Mouse (Mus musculus): ENCODE measurements around the gene Ttll3. TPM values are rescaled to one million over a fixed set of nuclear protein-coding genes. Genes with fewer than 3 reads are reported as not detected.

The Ttll3 gene
- polyA plus RNA-seq, 1 experiment from 2014 or later = 10.3 TPM

- ATAC-seq (ENCODE audit: low FRiP score) = no peak
- 94% methylated on average over 16 of the region's 16 CpGs for WGBS
- no peak overlapping the region for H3K4me2 ChIP-seq
Measured at GRCm38 (mm10) chr6:113428006-113428405, 38.9 kb downstream of the Ttll3 start.

GRCm38 (mm10) chr6:113429965-113430364, 40.9 kb downstream of the Ttll3 start:
- Histone ChIP-seq H3K9ac (replicated peaks) (no peak overlapping the region), H3K4me1 (no peaks in the 10 kb centered on the region), H3K27ac (replicated peaks) (no peak overlapping the region), H3K4me2 (no peak overlapping the region), H3K4me3 (replicated peaks) (no peak overlapping the region), H3K9me3 (replicated peaks) (no peaks in the 10 kb centered on the region), H3K27me3 (replicated peaks) (no peaks in the 10 kb centered on the region), H3K36me3 (no peaks in the 10 kb centered on the region)
- ATAC-seq (ENCODE audit: low FRiP score) = no peak
- 72% methylated on average over 3 of the region's 3 CpGs for WGBS

More at GRCm38 (mm10) chr6:113428006-113428405, 38.9 kb downstream of the Ttll3 start:
- no peaks in the 10 kb centered on the region for H3K36me3 ChIP-seq
- no peak overlapping the region for H3K27ac ChIP-seq (replicated peaks)
- no peaks in the 10 kb centered on the region for H3K9me3 ChIP-seq (replicated peaks)
- no peak overlapping the region for H3K4me3 ChIP-seq (replicated peaks)
- H3K4me1 ChIP-seq = no peaks in the 10 kb centered on the region
- no peak overlapping the region for H3K9ac ChIP-seq (replicated peaks)
- H3K27me3 ChIP-seq (replicated peaks) = 0 out of 2 replicates have a peak, but pooled peaks cover 2% of the 10 kb centered on the region

- H3K9ac ChIP-seq (replicated peaks) = no peak overlapping the region
- no peak for ATAC-seq (ENCODE audit: low FRiP score)
- no peaks in the 10 kb centered on the region for H3K9me3 ChIP-seq (replicated peaks)
- WGBS = 62% methylated on average over 3 of the region's 3 CpGs
- H3K27ac ChIP-seq (replicated peaks) = no peak overlapping the region
- no peaks in the 10 kb centered on the region for H3K4me1 ChIP-seq
- H3K36me3 ChIP-seq = no peaks in the 10 kb centered on the region
- no peaks in the 10 kb centered on the region for H3K27me3 ChIP-seq (replicated peaks)
- no peak overlapping the region for H3K4me3 ChIP-seq (replicated peaks)
- no peak overlapping the region for H3K4me2 ChIP-seq
Measured at GRCm38 (mm10) chr6:113430846-113431245, 41.8 kb downstream of the Ttll3 start.

GRCm38 (mm10) chr6:113431801-113432200, 42.7 kb downstream of the Ttll3 start:
- Histone ChIP-seq H3K4me2 (no peak overlapping the region), H3K4me3 (replicated peaks) (no peak overlapping the region), H3K9me3 (replicated peaks) (no peaks in the 10 kb centered on the region), H3K36me3 (no peaks in the 10 kb centered on the region), H3K9ac (replicated peaks) (no peak overlapping the region), H3K4me1 (no peaks in the 10 kb centered on the region), H3K27me3 (replicated peaks) (no peaks in the 10 kb centered on the region), H3K27ac (replicated peaks) (no peak overlapping the region)
- no peak for ATAC-seq (ENCODE audit: low FRiP score)
- WGBS = 66% methylated on average over 3 of the region's 3 CpGs

- Histone ChIP-seq H3K36me3 (no peaks in the 10 kb centered on the region), H3K27me3 (replicated peaks) (no peaks in the 10 kb centered on the region), H3K9ac (replicated peaks) (no peak overlapping the region), H3K4me3 (replicated peaks) (no peak overlapping the region), H3K4me2 (no peak overlapping the region), H3K9me3 (replicated peaks) (no peaks in the 10 kb centered on the region), H3K27ac (replicated peaks) (no peak overlapping the region), H3K4me1 (no peaks in the 10 kb centered on the region)
- 80% methylated on average over 3 of the region's 3 CpGs for WGBS
- ATAC-seq (ENCODE audit: low FRiP score) = no peak
Measured at GRCm38 (mm10) chr6:113433661-113434060, 44.6 kb downstream of the Ttll3 start.

GRCm38 (mm10) chr6:113434691-113435090, 45.6 kb downstream of the Ttll3 start:
- Histone ChIP-seq H3K27me3 (replicated peaks) (no peaks in the 10 kb centered on the region), H3K4me3 (replicated peaks) (no peak overlapping the region), H3K36me3 (no peaks in the 10 kb centered on the region), H3K27ac (replicated peaks) (no peak overlapping the region), H3K9me3 (replicated peaks) (no peaks in the 10 kb centered on the region), H3K4me2 (no peak overlapping the region), H3K9ac (replicated peaks) (no peak overlapping the region), H3K4me1 (no peaks in the 10 kb centered on the region)
- no peak for ATAC-seq (ENCODE audit: low FRiP score)
- WGBS = 78% methylated on average over 7 of the region's 7 CpGs

GRCm38 (mm10) chr6:113435664-113436205, 46.7 kb downstream of the Ttll3 start, which contains the start of gene Cidec:
Cidec (minus strand) TSS chr6:113435760.
- H3K9me3 ChIP-seq (replicated peaks) = no peaks in the 10 kb centered on the region
- H3K4me1 ChIP-seq = no peaks in the 10 kb centered on the region
- H3K4me3 ChIP-seq (replicated peaks) = no peak within 1 kb of the TSS
- H3K27me3 ChIP-seq (replicated peaks) = 0 out of 2 replicates have a peak, but pooled peaks cover 3% of the 10 kb centered on the region
- ATAC-seq (ENCODE audit: low FRiP score) = no peak
- H3K36me3 ChIP-seq = no peaks in the 10 kb centered on the region
- no peak within 1 kb of the TSS for H3K27ac ChIP-seq (replicated peaks)
- no peak within 1 kb of the TSS for H3K4me2 ChIP-seq
- WGBS = 72% methylated on average over 9 of the region's 9 CpGs
- H3K9ac ChIP-seq (replicated peaks) = no peak within 1 kb of the TSS

DNA sequence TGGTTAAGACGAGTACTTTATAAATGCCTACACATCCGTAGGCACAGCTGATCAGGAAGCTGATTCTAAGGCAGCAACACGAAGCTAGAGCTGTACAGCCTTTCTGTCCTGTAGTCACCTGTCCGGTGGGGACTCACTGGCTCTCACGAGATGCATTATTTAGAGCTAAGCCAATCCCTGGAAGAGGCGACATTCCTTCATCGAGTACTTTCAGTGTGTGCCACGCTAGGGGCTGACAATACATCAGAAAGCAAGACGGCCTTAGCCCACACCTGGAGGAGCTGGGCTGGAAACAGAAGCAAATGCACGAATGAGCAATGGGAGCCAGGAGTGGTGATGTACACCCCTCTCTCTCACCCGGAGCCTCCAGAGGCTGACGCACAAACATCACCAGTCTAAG, 48.1 kb downstream of the Ttll3 start:
- no peak for ATAC-seq (ENCODE audit: low FRiP score)
- H3K9me3 ChIP-seq (replicated peaks) = no peaks in the 10 kb centered on the region
- 0 out of 2 replicates have a peak, but pooled peaks cover 3% of the 10 kb centered on the region for H3K27me3 ChIP-seq (replicated peaks)
- H3K4me2 ChIP-seq = no peak overlapping the region
- 83% methylated on average over 12 of the region's 12 CpGs for WGBS
- no peak overlapping the region for H3K4me3 ChIP-seq (replicated peaks)
- H3K4me1 ChIP-seq = peaks cover 5% of the 10 kb centered on the region; the same call in 1 of the 2 replicates
- no peak overlapping the region for H3K9ac ChIP-seq (replicated peaks)
- H3K27ac ChIP-seq (replicated peaks) = no peak overlapping the region
- no peaks in the 10 kb centered on the region for H3K36me3 ChIP-seq

DNA sequence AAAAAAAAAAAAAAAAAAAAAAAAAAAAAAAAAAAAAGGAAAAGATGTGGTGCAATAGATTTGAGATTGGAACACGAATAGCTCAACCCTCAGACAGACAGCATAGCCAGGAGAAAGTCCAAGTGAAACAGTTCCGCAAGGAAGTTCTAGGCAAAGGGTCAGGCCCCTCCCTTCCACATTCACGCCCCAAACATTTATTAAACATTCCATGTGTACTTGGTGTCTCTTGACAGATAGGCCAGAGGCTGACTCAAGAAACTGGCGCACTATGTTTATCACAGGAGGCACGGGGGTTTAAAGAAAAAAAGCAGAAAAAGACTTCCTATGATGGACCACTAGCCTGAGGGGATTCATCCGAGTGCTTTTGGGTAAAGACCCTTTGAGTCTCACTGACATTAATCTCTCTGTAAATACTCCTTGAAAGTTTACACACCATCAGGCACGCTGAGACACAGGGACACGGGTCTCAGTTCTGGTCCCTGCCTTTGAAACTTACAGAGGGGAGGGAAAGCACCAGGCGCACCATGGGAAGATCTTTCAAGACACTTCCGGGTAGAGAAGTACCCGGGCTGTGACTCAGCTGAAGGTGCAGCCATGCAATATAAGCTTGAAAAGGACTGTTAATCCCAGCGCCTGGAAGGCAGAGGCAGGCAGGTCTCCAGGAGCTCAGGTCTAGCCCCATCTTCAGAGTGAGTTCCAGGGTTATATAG, 49.8 kb downstream of the Ttll3 start:
- Histone ChIP-seq H3K4me3 (replicated peaks) (no peak overlapping the region), H3K9ac (replicated peaks) (no peak overlapping the region), H3K27ac (replicated peaks) (no peak overlapping the region), H3K9me3 (replicated peaks) (no peaks in the 10 kb centered on the region), H3K4me1 (peaks cover 15% of the 10 kb centered on the region), H3K27me3 (replicated peaks) (0 out of 2 replicates have a peak, but pooled peaks cover 3% of the 10 kb centered on the region), H3K4me2 (no peak overlapping the region), H3K36me3 (no peaks in the 10 kb centered on the region)
- ATAC-seq (ENCODE audit: low FRiP score) = no peak
- 65% methylated on average over 12 of the region's 12 CpGs for WGBS

DNA sequence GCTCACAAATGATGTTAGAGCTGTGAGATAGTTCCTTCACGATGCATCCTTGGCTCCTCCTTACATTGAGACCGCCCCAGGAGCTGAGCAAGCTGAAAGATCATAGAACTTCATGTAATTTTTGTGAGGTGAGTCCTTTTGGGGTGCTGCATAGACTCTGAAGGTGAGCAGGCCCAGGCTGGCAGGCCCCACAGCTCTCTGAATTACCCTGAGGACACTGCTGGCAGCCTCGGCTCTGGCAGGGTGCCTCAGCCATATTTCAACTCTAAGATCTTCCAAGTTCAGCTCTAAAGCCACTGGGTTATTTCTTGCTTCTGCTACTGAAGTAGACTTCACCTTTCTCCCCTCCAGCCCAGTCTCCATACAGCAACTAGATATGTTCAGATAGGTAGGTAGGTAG, 51.6 kb downstream of the Ttll3 start:
- H3K9ac ChIP-seq (replicated peaks) = no peak overlapping the region
- WGBS = 87% methylated on average over 3 of the region's 3 CpGs
- no peaks in the 10 kb centered on the region; the same call in 1 of the 2 replicates for H3K36me3 ChIP-seq
- H3K4me3 ChIP-seq (replicated peaks) = no peak overlapping the region
- ATAC-seq (ENCODE audit: low FRiP score) = no peak
- H3K4me1 ChIP-seq = peaks cover 15% of the 10 kb centered on the region
- H3K9me3 ChIP-seq (replicated peaks) = no peaks in the 10 kb centered on the region
- no peak overlapping the region for H3K27ac ChIP-seq (replicated peaks)
- H3K4me2 ChIP-seq = no peak overlapping the region
- 0 out of 2 replicates have a peak, but pooled peaks cover 3% of the 10 kb centered on the region for H3K27me3 ChIP-seq (replicated peaks)

GRCm38 (mm10) chr6:113441147-113441680, 52.2 kb downstream of the Ttll3 start:
- H3K27ac ChIP-seq (replicated peaks) = no peak overlapping the region
- H3K4me1 ChIP-seq = peaks cover 15% of the 10 kb centered on the region
- no peak overlapping the region for H3K4me2 ChIP-seq
- no peak overlapping the region for H3K4me3 ChIP-seq (replicated peaks)
- 54% methylated on average over 7 of the region's 7 CpGs for WGBS
- no peaks in the 10 kb centered on the region for H3K9me3 ChIP-seq (replicated peaks)
- H3K27me3 ChIP-seq (replicated peaks) = 0 out of 2 replicates have a peak, but pooled peaks cover 3% of the 10 kb centered on the region
- peaks cover under 1% of the 10 kb centered on the region; the same call in 1 of the 2 replicates for H3K36me3 ChIP-seq
- H3K9ac ChIP-seq (replicated peaks) = no peak overlapping the region
- no peak for ATAC-seq (ENCODE audit: low FRiP score)

DNA sequence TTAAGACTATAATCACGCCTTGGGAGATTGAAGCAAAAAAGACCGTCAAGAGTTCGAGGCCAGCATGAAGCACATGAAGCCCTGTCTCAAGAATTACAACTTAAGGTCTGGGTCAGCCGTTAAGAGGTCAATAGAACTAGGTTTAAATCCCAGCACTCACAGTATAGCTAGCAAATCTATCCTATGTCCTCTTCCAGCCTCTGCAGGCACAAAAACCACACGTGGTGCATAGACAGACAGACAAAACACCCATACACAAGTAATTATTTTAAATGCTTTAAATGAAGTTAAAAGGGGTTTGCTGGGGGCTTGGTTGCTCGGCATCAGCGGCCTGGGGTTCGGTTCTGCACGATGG, 53.0 kb downstream of the Ttll3 start:
- WGBS = 43% methylated on average over 9 of the region's 9 CpGs
- peak; percentile 48 for ATAC-seq (ENCODE audit: low FRiP score)

More for the DNA sequence above, 53.0 kb downstream of the Ttll3 start:
- Histone ChIP-seq H3K36me3 (peaks cover 9% of the 10 kb centered on the region), H3K4me3 (replicated peaks) (peak overlapping the region; percentile 95), H3K9ac (replicated peaks) (peak overlapping the region; percentile 97), H3K9me3 (replicated peaks) (no peaks in the 10 kb centered on the region), H3K27me3 (replicated peaks) (0 out of 2 replicates have a peak, but pooled peaks cover 3% of the 10 kb centered on the region), H3K4me1 (peaks cover 15% of the 10 kb centered on the region), H3K27ac (replicated peaks) (peak overlapping the region; percentile 85), H3K4me2 (peak overlapping the region; percentile 90)

Measured in neural tube, embryonic 15.5 days (tissue).